Mouse (Mus musculus) G1E (cell line): ENCODE data around the gene Tssk2. TPM values are rescaled to one million over a fixed set of nuclear protein-coding genes. Genes with fewer than 3 reads are reported as not detected.

Experiments
- ATAC-seq: 2 replicates; pipeline ENCODE4 v1.8.0; 2016; ENCODE audit warnings: mild to moderate bottlenecking; ENCODE audit not compliant: insufficient number of reproducible peaks, poor library complexity, low FRiP score, severe bottlenecking; ENCODE audit errors: extremely low read depth
- DNase-seq: peaks from one replicate; pipeline ENCODE4 v3.0.0; 2012; ENCODE audit warnings: low spot score
- H3K27me3 ChIP-seq: 2 replicates; pipeline ENCODE4 v1.6.1; 2012; ENCODE audit warnings: mild to moderate bottlenecking, low read length, inconsistent platforms; ENCODE audit not compliant: insufficient read depth
- H3K36me3 ChIP-seq: replicated peaks from 2 replicates; pipeline ENCODE3; 2012; ENCODE audit warnings: mild to moderate bottlenecking, inconsistent platforms
- H3K4me1 ChIP-seq: 2 replicates; pipeline ENCODE4 v1.6.1; 2012; ENCODE audit warnings: low read depth, low read length, inconsistent platforms, mixed read lengths; ENCODE audit not compliant: insufficient read depth
- H3K4me3 ChIP-seq: 2 replicates; pipeline ENCODE4 v1.5.1; 2012; ENCODE audit warnings: low read depth, mild to moderate bottlenecking, inconsistent platforms, low read length, moderate library complexity, mixed read lengths
- H3K9me3 ChIP-seq: replicated peaks from 2 replicates; pipeline ENCODE4 v1.6.1; 2012; ENCODE audit warnings: inconsistent platforms
- CTCF ChIP-seq: IDR thresholded peaks from 2 replicates; pipeline ENCODE4 v1.5.1; 2012; ENCODE audit warnings: low read depth, low read length, inconsistent platforms, mixed read lengths
- GATA1 ChIP-seq: IDR thresholded peaks from 2 replicates; pipeline ENCODE4 v1.6.1; 2012; ENCODE audit warnings: borderline replicate concordance, low read length, inconsistent platforms, mixed read lengths
- GATA2 ChIP-seq: IDR thresholded peaks from 2 replicates; pipeline ENCODE4 v1.6.1; 2012; ENCODE audit warnings: low read depth, low read length, inconsistent platforms, borderline replicate concordance
- POLR2AphosphoS5 ChIP-seq: IDR thresholded peaks from 2 replicates; pipeline ENCODE4 v1.6.1; 2012; ENCODE audit warnings: low read depth, low read length, inconsistent platforms; ENCODE audit not compliant: insufficient replicate concordance
- TAL1 ChIP-seq: conservative IDR thresholded peaks from 2 replicates; pipeline ENCODE4 v1.6.1; 2012; ENCODE audit warnings: low read depth, low read length, inconsistent platforms, mixed read lengths
- polyA plus RNA-seq: library from polyadenylated mRNA; stranded (reverse); fragments of >175 nt; gene quantifications from 2 replicates; pipeline ENCODE4 v1.2.3, GENCODE M21; 2012
- total RNA-seq, 2 experiments: library from RNA; stranded (forward) in 1 of 2; stranded (reverse) in 1 of 2; fragments of 200-1000 nt in 1 of 2; fragments of >200 nt in 1 of 2; fragmentation: Nextera tagmentation in 1 of 2; gene quantifications; 2 replicates each; pipeline ENCODE4 v1.2.3; 2014 to 2017

Tssk2 gene
- total and polyA plus RNA-seq, 3 experiments, result not detected

- DNase-seq (no peak), ATAC-seq (no peak)
- Histone ChIP-seq H3K4me1 (peaks cover 9% of the 10 kb centered on the region), H3K4me3 (no peak within 1 kb of the TSS; the same call in 1 of the 2 replicates), H3K27me3 (peaks cover 47% of the 10 kb centered on the region), H3K9me3 (peaks cover 11% of the 10 kb centered on the region), H3K36me3 (peaks cover 5% of the 10 kb centered on the region)
- TF ChIP-seq TAL1, result no peak
- no peak for TF ChIP-seq GATA1
- TF ChIP-seq POLR2AphosphoS5, result no peak
Measured at GRCm38 (mm10) chr16:17914307-17915249, 16.1 kb downstream of the Tssk2 start, which contains the start of gene Gsc2. Gene Gsc2 (minus strand): TSS chr16:17915059.

GRCm38 (mm10) chr16:17920586-17920985 lies 22.1 kb downstream of the Tssk2 start:
- DNase-seq, result no peak
- Histone ChIP-seq H3K4me3 (no peak overlapping the region), H3K36me3 (peaks cover 25% of the 10 kb centered on the region), H3K9me3 (no peaks in the 10 kb centered on the region), H3K4me1 (peaks cover 48% of the 10 kb centered on the region), H3K27me3 (peaks cover 17% of the 10 kb centered on the region)
- ATAC-seq, result no peak
- TF ChIP-seq TAL1, result no peak
- TF ChIP-seq GATA1, result no peak
- TF ChIP-seq CTCF, result no peak
- no peak for TF ChIP-seq POLR2AphosphoS5
- no peak for TF ChIP-seq GATA2

DNA sequence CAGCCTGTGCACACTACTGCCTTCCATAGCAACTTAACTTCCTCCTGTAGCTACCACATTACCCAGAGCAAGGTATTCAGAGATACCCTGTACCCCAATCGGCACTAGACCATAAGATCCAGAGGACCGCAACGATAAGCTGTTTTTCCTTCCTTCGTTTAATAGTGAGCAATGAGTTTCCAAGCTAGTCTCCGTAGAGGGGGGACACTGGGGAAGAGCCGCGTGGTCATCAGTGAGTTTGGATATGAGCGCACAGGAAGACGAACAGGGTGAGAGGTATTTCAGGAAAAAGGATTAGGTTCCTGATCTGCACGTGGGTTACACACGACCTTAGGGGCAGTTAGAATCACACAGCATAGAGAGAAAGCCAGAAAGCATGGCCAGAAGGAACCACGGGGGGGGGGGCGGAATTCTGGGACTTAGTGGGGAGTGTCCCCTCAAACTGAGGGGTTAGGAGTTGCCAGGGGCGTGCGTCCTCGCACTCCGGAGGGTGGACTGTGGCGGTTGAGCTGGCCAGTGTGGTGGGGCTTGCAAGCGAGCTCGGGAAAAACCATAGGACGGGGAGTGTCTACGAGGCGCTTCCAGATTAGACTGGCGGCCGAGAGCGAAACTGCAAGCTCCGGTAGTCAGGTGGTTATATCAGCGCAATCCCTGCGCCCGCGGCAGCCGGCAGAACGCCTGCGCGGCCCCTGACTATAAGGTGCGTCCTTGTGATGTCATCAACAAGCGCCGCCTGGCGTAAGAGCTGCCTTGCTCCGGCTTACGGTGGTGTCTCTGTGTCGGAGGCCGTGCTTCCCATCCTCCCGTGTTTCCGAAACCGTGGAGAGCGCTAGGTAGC lies 23.1 kb downstream of the Tssk2 start:
- no peaks in the 10 kb centered on the region for H3K9me3 ChIP-seq
- H3K4me1 ChIP-seq, result peaks cover 57% of the 10 kb centered on the region
- H3K4me3 ChIP-seq, result peak overlapping the region; percentile 80
- H3K36me3 ChIP-seq, result peaks cover 35% of the 10 kb centered on the region
- ATAC-seq (peak; percentile 84), DNase-seq (peak; percentile 80)
- peaks cover 10% of the 10 kb centered on the region for H3K27me3 ChIP-seq
- no peak for TF ChIP-seq TAL1
- no peak for TF ChIP-seq GATA1
- no peak for TF ChIP-seq POLR2AphosphoS5
- no peak for TF ChIP-seq GATA2
- TF ChIP-seq CTCF, result no peak

DNA sequence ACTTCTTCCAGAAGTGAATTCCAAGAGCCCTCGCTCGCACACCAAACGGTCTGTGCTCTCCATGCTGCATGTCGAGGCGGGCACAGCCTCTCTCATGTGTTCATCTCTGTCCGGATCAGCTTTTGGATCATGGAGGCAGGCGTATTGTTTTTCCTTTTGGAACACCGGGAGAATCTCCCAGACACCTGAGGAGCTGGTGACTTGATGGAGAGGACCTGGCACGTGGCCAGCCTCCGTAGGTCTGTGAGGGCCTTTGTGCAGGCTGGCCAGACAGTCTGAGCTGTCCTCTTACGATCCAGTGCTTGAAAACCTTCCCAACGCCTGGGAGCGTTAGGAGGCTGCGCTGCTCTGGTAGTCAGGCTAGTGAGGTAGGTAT lies 23.7 kb downstream of the Tssk2 start:
- Histone ChIP-seq H3K9me3 (no peaks in the 10 kb centered on the region), H3K36me3 (peaks cover 41% of the 10 kb centered on the region), H3K4me3 (peak overlapping the region; percentile 80), H3K27me3 (peaks cover 8% of the 10 kb centered on the region; the same call in 1 of the 2 replicates), H3K4me1 (peaks cover 63% of the 10 kb centered on the region)
- DNase-seq, result no peak
- 0 out of 2 replicates have a peak, but pooled peaks have one; percentile 13 for TF ChIP-seq POLR2AphosphoS5
- no peak for TF ChIP-seq GATA1
- no peak for TF ChIP-seq CTCF
- no peak for ATAC-seq

GRCm38 (mm10) chr16:17927351-17928082 lies 29.1 kb downstream of the Tssk2 start:
- ATAC-seq, result no peak
- TF ChIP-seq POLR2AphosphoS5 (no peak), GATA1 (no peak), GATA2 (no peak), TAL1 (no peak), CTCF (no peak)
- H3K27me3 ChIP-seq, result peaks cover 9% of the 10 kb centered on the region; the same call in 1 of the 2 replicates
- DNase-seq, result peak; percentile 62
- peaks cover 65% of the 10 kb centered on the region for H3K4me1 ChIP-seq
- peaks cover 43% of the 10 kb centered on the region for H3K36me3 ChIP-seq
- peak overlapping the region; percentile 89 for H3K4me3 ChIP-seq
- H3K9me3 ChIP-seq, result no peaks in the 10 kb centered on the region
